Mouse (Mus musculus) heart, postnatal 0 days (tissue): ENCODE data around the gene Echdc2. TPM values are rescaled to one million over a fixed set of nuclear protein-coding genes. Genes with fewer than 3 reads are reported as not detected.

Experiments used
- ATAC-seq: fragments of 200-750 bp; cut with Nextera tagmentation; 2 replicates; pipeline ENCODE4 v1.8.0; 2017; ENCODE audit warnings: low read depth, moderate number of reproducible peaks, moderate library complexity; ENCODE audit not compliant: insufficient read depth
- DNase-seq: peaks from one replicate; pipeline ENCODE4 v3.0.0-alpha.2; 2016; ENCODE audit warnings: low spot score
- H3K27ac ChIP-seq: fragments of 300-500 bp; sonication (generic); 2 replicates; pipeline ENCODE4 v1.5.1; 2014; ENCODE audit warnings: low read depth, mild to moderate bottlenecking
- H3K27me3 ChIP-seq: fragments of 300-500 bp; sonication (generic); 2 replicates; pipeline ENCODE4 v1.6.1; 2014; ENCODE audit warnings: low read length, mixed read lengths; ENCODE audit not compliant: control insufficient read depth, insufficient read depth
- H3K36me3 ChIP-seq: fragments of 300-500 bp; sonication (generic); replicated peaks from 2 replicates; pipeline ENCODE4 v1.6.1; 2014; ENCODE audit warnings: low read length, mixed read lengths; ENCODE audit not compliant: control insufficient read depth, insufficient read depth
- H3K4me1 ChIP-seq: fragments of 300-500 bp; sonication (generic); 2 replicates; pipeline ENCODE4 v1.6.1; 2014; ENCODE audit warnings: antibody characterized with exemption; ENCODE audit not compliant: control insufficient read depth, insufficient read depth
- H3K4me2 ChIP-seq: fragments of 300-500 bp; sonication (generic); 2 replicates; pipeline ENCODE4 v1.6.1; 2014; ENCODE audit warnings: low read depth, mild to moderate bottlenecking, low read length, moderate library complexity
- H3K4me3 ChIP-seq: fragments of 300-500 bp; sonication (generic); 2 replicates; pipeline ENCODE4 v1.5.1; 2014; ENCODE audit warnings: low read depth, low read length
- H3K9ac ChIP-seq: fragments of 300-500 bp; sonication (generic); replicated peaks from 2 replicates; pipeline ENCODE4 v1.6.1; 2014; ENCODE audit warnings: low read depth, low read length, mixed read lengths
- H3K9me3 ChIP-seq: fragments of 300-500 bp; sonication (generic); replicated peaks from 2 replicates; pipeline ENCODE4 v1.6.1; 2016; ENCODE audit warnings: low read length; ENCODE audit not compliant: control insufficient read depth
- CTCF ChIP-seq: IDR thresholded peaks from 2 replicates; pipeline ENCODE4 v1.5.1; 2016; ENCODE audit warnings: antibody characterized with exemption, control low read depth, low read depth
- EP300 ChIP-seq: IDR thresholded peaks from 2 replicates; pipeline ENCODE4 v1.6.1; 2016; ENCODE audit warnings: antibody characterized with exemption, low read depth
- WGBS: fragments of 180-500 bp; shearing (Covaris S2); extraction: QIAGEN DNeasy Blood & Tissue Kit; methylation state at CpG from one replicate; pipeline ENCODE4 v1.1.7; 2014; 5-methylcytosine and 5-hydroxymethylcytosine counted together
- polyA plus RNA-seq: library from polyadenylated mRNA; unstranded; fragments of >200 nt; fragmentation: Nextera tagmentation; extraction: Ambion mirVana; gene quantifications from 2 replicates; pipeline ENCODE4 v1.2.1, GENCODE M21; 2015
- total RNA-seq: library from RNA; depleted of rRNA; stranded (reverse); fragments of >200 nt; gene quantifications from 2 replicates; pipeline ENCODE4 v1.2.3, GENCODE M21; 2014; ENCODE audit warnings: low replicate concordance; rRNA removed

Echdc2 gene
- total RNA-seq (39.0 and 48.5 TPM in 2 replicates), polyA plus RNA-seq (27.1 and 28.0 TPM in 2 replicates)

GRCm38 (mm10) chr4:108165152-108165895, at the start of gene Echdc2:
Gene Echdc2 (plus strand): TSS chr4:108165437.
- Histone ChIP-seq H3K36me3 (no peaks in the 10 kb centered on the region), H3K4me1 (no peaks in the 10 kb centered on the region), H3K27ac (no peak within 1 kb of the TSS), H3K4me3 (peak within 1 kb of the TSS; percentile 66), H3K9me3 (no peaks in the 10 kb centered on the region), H3K27me3 (no peaks in the 10 kb centered on the region), H3K9ac (peak within 1 kb of the TSS; percentile 68), H3K4me2 (peak within 1 kb of the TSS; percentile 92)
- DNase-seq (peak; percentile 45), ATAC-seq (peak; percentile 74)
- 1% methylated on average over 43 of the region's 43 CpGs for WGBS
- TF ChIP-seq EP300 (no peak), CTCF (peak; percentile 41)

- H3K27ac ChIP-seq = no peak overlapping the region
- ATAC-seq (no peak), DNase-seq (no peak)
- no peak for TF ChIP-seq EP300
- no peak for TF ChIP-seq CTCF
- H3K4me2 ChIP-seq = no peak overlapping the region
- no peaks in the 10 kb centered on the region for H3K9me3 ChIP-seq
- WGBS = 88% methylated on average over 2 of the region's 2 CpGs
- H3K27me3 ChIP-seq = no peaks in the 10 kb centered on the region
- no peaks in the 10 kb centered on the region for H3K4me1 ChIP-seq
- H3K4me3 ChIP-seq = no peak overlapping the region
- no peak overlapping the region for H3K9ac ChIP-seq
- 0 out of 2 replicates have a peak, but pooled peaks cover 5% of the 10 kb centered on the region for H3K36me3 ChIP-seq
These were observed 48.8 kb upstream of the Echdc2 start for GRCm38 (mm10) chr4:108116466-108116865.

GRCm38 (mm10) chr4:108117488-108117887, 47.7 kb upstream of the Echdc2 start:
- no peak overlapping the region for H3K4me2 ChIP-seq
- H3K36me3 ChIP-seq = no peaks in the 10 kb centered on the region
- no peak overlapping the region for H3K9ac ChIP-seq
- H3K4me3 ChIP-seq = no peak overlapping the region
- DNase-seq (no peak), ATAC-seq (no peak)
- no peaks in the 10 kb centered on the region for H3K27me3 ChIP-seq
- no peak overlapping the region for H3K27ac ChIP-seq
- TF ChIP-seq CTCF = no peak
- TF ChIP-seq EP300 = no peak
- WGBS = 94% methylated on average over 8 of the region's 8 CpGs
- no peaks in the 10 kb centered on the region for H3K9me3 ChIP-seq
- no peaks in the 10 kb centered on the region for H3K4me1 ChIP-seq

- H3K27ac ChIP-seq = peak overlapping the region; percentile 60
- peak overlapping the region; percentile 69 for H3K4me3 ChIP-seq
- peak; percentile 90 for DNase-seq
- H3K9ac ChIP-seq = peak overlapping the region; percentile 60
- 10% methylated on average over 43 of the region's 45 CpGs for WGBS
- peak; percentile 93 for ATAC-seq
- no peaks in the 10 kb centered on the region for H3K27me3 ChIP-seq
- H3K4me1 ChIP-seq = no peaks in the 10 kb centered on the region
- H3K4me2 ChIP-seq = peak overlapping the region; percentile 71
- TF ChIP-seq CTCF = no peak
- TF ChIP-seq EP300 = no peak
- no peaks in the 10 kb centered on the region for H3K9me3 ChIP-seq
- H3K36me3 ChIP-seq = no peaks in the 10 kb centered on the region
These were observed 47.0 kb upstream of the Echdc2 start for GRCm38 (mm10) chr4:108117924-108118876.

GRCm38 (mm10) chr4:108124104-108124503, 41.1 kb upstream of the Echdc2 start:
- no peaks in the 10 kb centered on the region for H3K4me1 ChIP-seq
- WGBS = 94% methylated on average over 1 of the region's 1 CpGs

More at GRCm38 (mm10) chr4:108124104-108124503, 41.1 kb upstream of the Echdc2 start:
- Histone ChIP-seq H3K36me3 (no peaks in the 10 kb centered on the region), H3K27me3 (no peaks in the 10 kb centered on the region), H3K27ac (no peak overlapping the region), H3K9ac (no peak overlapping the region), H3K4me3 (no peak overlapping the region), H3K4me2 (no peak overlapping the region), H3K9me3 (no peaks in the 10 kb centered on the region)
- DNase-seq (no peak), ATAC-seq (no peak)
- TF ChIP-seq CTCF (no peak), EP300 (no peak)
